Mouse (Mus musculus): Measurements from ENCODE around the gene Chd2.

DNA sequence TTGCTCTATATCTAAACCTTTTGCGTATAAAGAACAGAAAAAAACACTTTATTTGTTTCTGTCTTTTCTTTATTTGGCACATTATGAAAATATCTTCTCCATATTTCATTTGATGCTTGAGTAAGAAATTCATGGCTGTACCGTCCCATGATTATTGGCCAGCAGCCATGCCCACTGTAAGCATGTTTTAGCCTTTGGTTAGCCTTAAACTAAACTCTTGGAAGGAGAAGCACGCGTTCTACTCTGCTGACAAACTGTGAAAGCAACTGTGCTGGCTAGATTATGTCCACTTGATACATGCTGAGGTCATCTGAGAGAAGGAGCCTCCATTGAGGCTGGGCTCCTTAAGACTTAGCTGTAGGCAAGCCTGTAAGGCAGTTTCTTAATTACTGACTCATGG, 99.4 kb downstream of the Chd2 start:
- no peak for TF ChIP-seq HCFC1 (IDR thresholded peaks at IDR 0.05; ENCODE audit: borderline replicate concordance, insufficient read depth, low read length)
- no peak for TF ChIP-seq CHD2 (IDR thresholded peaks at IDR 0.05; ENCODE audit: low read depth, low read length)
- TF ChIP-seq ZNF384 (IDR thresholded peaks at IDR 0.05; ENCODE audit: low read depth, low read length), result no peak
